In the genomic region with DNA sequence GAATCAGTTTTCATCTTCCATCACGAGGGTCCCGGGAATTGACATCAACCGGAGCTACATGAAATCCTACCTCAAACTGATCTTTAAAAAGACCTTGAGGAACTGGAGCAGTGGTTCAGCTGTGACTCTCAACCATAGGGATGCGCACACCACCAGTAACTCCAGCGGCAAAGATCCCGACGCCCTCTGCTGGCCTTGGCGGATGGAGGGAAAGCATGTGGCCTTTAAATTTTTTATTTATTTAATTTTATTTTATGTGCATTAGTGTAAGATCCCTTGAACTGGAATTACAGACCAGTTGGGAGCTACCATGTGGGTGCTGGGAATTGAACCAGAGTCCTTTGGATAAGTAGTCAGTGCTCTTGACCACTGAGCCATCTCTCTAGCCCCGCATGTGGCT, we compare ENCODE assay signal across 7 mouse cellular contexts. TPM values are rescaled to one million over a fixed set of nuclear protein-coding genes. Genes with fewer than 3 reads are reported as not detected.
DNase-seq lines count a peak whose midpoint lies in the region; ATAC-seq and TF ChIP-seq lines count a peak whose summit lies in the region.

No protein-coding gene starts in this region.

- no peaks in the 10 kb centered on the region for H3K27me3 ChIP-seq in lung, embryonic 14.5 days (ENCODE audit: insufficient read depth, low read length)
- no peaks in the 10 kb centered on the region for H3K27me3 ChIP-seq in forebrain, embryonic 14.5 days (replicated peaks; ENCODE audit: control insufficient read depth, insufficient read depth, low read length)

- DNase-seq in lung, embryonic 14.5 days: peak; percentile 74
- DNase-seq in lung, adult 2 months: no peak
- DNase-seq in brain, embryonic 14.5 days (ENCODE audit: low read depth): peak; percentile 66
- peak; percentile 50 for DNase-seq in forebrain, embryonic 14.5 days (ENCODE audit: low spot score)
- DNase-seq in layer of hippocampus, adult 11-12 months (ENCODE audit: low spot score): peak; percentile 73
- DNase-seq in lung, postnatal 25 days (ENCODE audit: low spot score): peak; percentile 24
- DNase-seq in thymus, postnatal 4 days: peak; percentile 69

- 14% methylated on average over 9 of the region's 9 CpGs for WGBS in lung, embryonic 14.5 days
- WGBS in lung, adult 2 months: 15% methylated on average over 9 of the region's 9 CpGs
- 18% methylated on average over 9 of the region's 9 CpGs for WGBS in forebrain, embryonic 14.5 days

- no peak for TF ChIP-seq POLR2A in lung, adult 2 months (IDR thresholded peaks at IDR 0.05; ENCODE audit: borderline replicate concordance, extremely low read depth, low read depth, low read length)
- TF ChIP-seq POLR2A in brain, embryonic 14.5 days (IDR thresholded peaks at IDR 0.05; ENCODE audit: borderline replicate concordance, extremely low read depth, insufficient read depth, insufficient read length, poor library complexity, severe bottlenecking): no peak

- peaks cover 4% of the 10 kb centered on the region for H3K4me1 ChIP-seq in lung, embryonic 14.5 days (ENCODE audit: insufficient read depth)
- H3K4me1 ChIP-seq in lung, adult 2 months (ENCODE audit: control insufficient read depth, insufficient read depth, low read length): peaks cover 15% of the 10 kb centered on the region
- H3K4me1 ChIP-seq in forebrain, embryonic 14.5 days (ENCODE audit: control insufficient read depth, insufficient read depth, low read length): peaks cover 11% of the 10 kb centered on the region

- no peak overlapping the region for H3K9ac ChIP-seq in lung, embryonic 14.5 days
- peak overlapping the region; percentile 30 for H3K9ac ChIP-seq in forebrain, embryonic 14.5 days (ENCODE audit: low read length)

- H3K27ac ChIP-seq in lung, embryonic 14.5 days (ENCODE audit: low read depth): peak overlapping the region; percentile 9; the same call in 1 of the 2 replicates
- 0 out of 2 replicates have a peak overlapping the region, but pooled peaks have one; percentile 22 for H3K27ac ChIP-seq in forebrain, embryonic 14.5 days (ENCODE audit: low read depth, low read length)

- no peak overlapping the region for H3K4me3 ChIP-seq in lung, embryonic 14.5 days (ENCODE audit: low read depth, low read length)
- no peak overlapping the region for H3K4me3 ChIP-seq in lung, adult 2 months (replicated peaks; ENCODE audit: extremely low read depth, low read depth, low read length)
- H3K4me3 ChIP-seq in forebrain, embryonic 14.5 days (ENCODE audit: low read depth, low read length): peak overlapping the region; percentile 59; the same call in 1 of the 2 replicates

- peak; percentile 11; the same call in 1 of the 2 replicates for TF ChIP-seq CTCF in lung, embryonic 14.5 days (IDR thresholded peaks at IDR 0.05; ENCODE audit: low read depth)
- no peak for TF ChIP-seq CTCF in lung, adult 2 months (IDR thresholded peaks at IDR 0.05; ENCODE audit: insufficient read depth, low read length)
- TF ChIP-seq CTCF in brain, embryonic 14.5 days (IDR thresholded peaks at IDR 0.05; ENCODE audit: borderline replicate concordance, extremely low read depth, insufficient read depth, insufficient read length): peak; percentile 48; the same call in 1 of the 2 replicates

- peak overlapping the region; percentile 90 for H3K4me2 ChIP-seq in lung, embryonic 14.5 days
- peak overlapping the region; percentile 92 for H3K4me2 ChIP-seq in forebrain, embryonic 14.5 days (ENCODE audit: low read length)

- no peaks in the 10 kb centered on the region for H3K9me3 ChIP-seq in lung, embryonic 14.5 days (ENCODE audit: low read depth, low read length)
- no peaks in the 10 kb centered on the region for H3K9me3 ChIP-seq in forebrain, embryonic 14.5 days (replicated peaks; ENCODE audit: control insufficient read depth, low read length)

- peak; percentile 2; the same call in 1 of the 2 replicates for ATAC-seq in lung, embryonic 14.5 days (ENCODE audit: insufficient read depth)
- ATAC-seq in forebrain, embryonic 14.5 days: peak; percentile 11; the same call in 1 of the 2 replicates

- H3K36me3 ChIP-seq in lung, embryonic 14.5 days (ENCODE audit: insufficient read depth): peaks cover 24% of the 10 kb centered on the region
- peaks cover 26% of the 10 kb centered on the region for H3K36me3 ChIP-seq in forebrain, embryonic 14.5 days (ENCODE audit: control insufficient read depth, insufficient read depth, low read length)

RNA-seq across cellular contexts. Expression of a gene that starts 1.2 kb away (rescaled TPM):
- 14.5 and 15.4 TPM in 2 replicates for polyA plus RNA-seq in lung, embryonic 14.5 days (2014; fragmentation: Nextera tagmentation; extraction: Ambion mirVana)
- 28.2 and 29.4 TPM in 2 replicates for polyA plus RNA-seq in lung, adult 2 months (2012; rRNA removed)
- 27.0 and 31.0 TPM in 2 replicates for polyA plus RNA-seq in brain, embryonic 14.5 days (2012; rRNA removed)
- polyA plus RNA-seq in forebrain, embryonic 14.5 days (2014; fragmentation: Nextera tagmentation; extraction: Ambion mirVana): 18.0 and 22.0 TPM in 2 replicates

RNA-seq across cellular contexts. Expression of a gene that starts 21.2 kb away (rescaled TPM):
- 4.5 and 4.9 TPM in 2 replicates for polyA plus RNA-seq in lung, embryonic 14.5 days (2014; fragmentation: Nextera tagmentation; extraction: Ambion mirVana)
- polyA plus RNA-seq in lung, adult 2 months (2012; rRNA removed): 17.1 and 18.1 TPM in 2 replicates
- polyA plus RNA-seq in brain, embryonic 14.5 days (2012; rRNA removed): 3.4 and 3.7 TPM in 2 replicates
- polyA plus RNA-seq in forebrain, embryonic 14.5 days (2014; fragmentation: Nextera tagmentation; extraction: Ambion mirVana): 1.5 and 2.2 TPM in 2 replicates

RNA-seq across cellular contexts. Expression of a gene that starts 36.7 kb away (rescaled TPM):
- 37.9 and 41.3 TPM in 2 replicates for polyA plus RNA-seq in lung, embryonic 14.5 days (2014; fragmentation: Nextera tagmentation; extraction: Ambion mirVana)
- polyA plus RNA-seq in lung, adult 2 months (2012; rRNA removed): 65.8 and 71.9 TPM in 2 replicates
- polyA plus RNA-seq in brain, embryonic 14.5 days (2012; rRNA removed): 53.3 and 54.4 TPM in 2 replicates
- polyA plus RNA-seq in forebrain, embryonic 14.5 days (2014; fragmentation: Nextera tagmentation; extraction: Ambion mirVana): 18.3 and 25.9 TPM in 2 replicates

RNA-seq across cellular contexts. Expression of a gene that starts 37.2 kb away (rescaled TPM):
- polyA plus RNA-seq in lung, embryonic 14.5 days (2014; fragmentation: Nextera tagmentation; extraction: Ambion mirVana): 69.7 and 71.0 TPM in 2 replicates
- polyA plus RNA-seq in lung, adult 2 months (2012; rRNA removed): 39.4 and 39.6 TPM in 2 replicates
- polyA plus RNA-seq in brain, embryonic 14.5 days (2012; rRNA removed): 6.4 and 8.3 TPM in 2 replicates
- 15.3 and 17.8 TPM in 2 replicates for polyA plus RNA-seq in forebrain, embryonic 14.5 days (2014; fragmentation: Nextera tagmentation; extraction: Ambion mirVana)

RNA-seq across cellular contexts. Expression of a gene that starts 44.7 kb away (rescaled TPM):
- not detected in 2 replicates for polyA plus RNA-seq in lung, embryonic 14.5 days (2014; fragmentation: Nextera tagmentation; extraction: Ambion mirVana)
- not detected in 2 replicates for polyA plus RNA-seq in lung, adult 2 months (2012; rRNA removed)
- not detected in 2 replicates for polyA plus RNA-seq in brain, embryonic 14.5 days (2012; rRNA removed)
- not detected in 2 replicates for polyA plus RNA-seq in forebrain, embryonic 14.5 days (2014; fragmentation: Nextera tagmentation; extraction: Ambion mirVana)
